Mouse (Mus musculus) telencephalon, adult 2 months (tissue): ENCODE data around the gene Elovl2.

Experiments used
- DNase-seq: peaks from one replicate; pipeline ENCODE4 v3.0.0-alpha.2; 2011; ENCODE audit warnings: low read depth, low spot score

Elovl2 gene

GRCm38 (mm10) chr13:41145433-41145970 lies 74.7 kb downstream of the Elovl2 start:
- DNase-seq = no peak

- DNase-seq = peak; percentile 23
Measured at GRCm38 (mm10) chr13:41134901-41135300, 85.3 kb downstream of the Elovl2 start.
